Mouse (Mus musculus) lung, postnatal 0 days (tissue): Measurements from ENCODE around the gene Mkrn1. TPM values are rescaled to one million over a fixed set of nuclear protein-coding genes. Genes with fewer than 3 reads are reported as not detected.
"Not testable (repeated sequence)": the region's sequence is repeated elsewhere in the genome, so short reads cannot be mapped to it uniquely, and the experiment has no call there.

Experiments used
- ATAC-seq: fragments of 200-750 bp; cut with Nextera tagmentation; 2 replicates; pipeline ENCODE4 v1.8.0; 2017; ENCODE audit warnings: moderate library complexity
- DNase-seq: peaks from one replicate; pipeline ENCODE4 v3.0.0-alpha.2; 2016; ENCODE audit warnings: low spot score
- H3K27ac ChIP-seq: fragments of 300-500 bp; sonication (generic); 2 replicates; pipeline ENCODE4 v1.5.1; 2014; ENCODE audit warnings: antibody characterized with exemption, mild to moderate bottlenecking, low read length, mixed read lengths
- H3K27me3 ChIP-seq: fragments of 300-500 bp; sonication (generic); replicated peaks from 2 replicates; pipeline ENCODE4 v1.6.1; 2014; ENCODE audit warnings: low read length, mixed read lengths; ENCODE audit not compliant: insufficient read depth
- H3K36me3 ChIP-seq: fragments of 300-500 bp; sonication (generic); 2 replicates; pipeline ENCODE4 v1.6.1; 2014; ENCODE audit warnings: low read length, mixed read lengths; ENCODE audit not compliant: insufficient read depth
- H3K4me1 ChIP-seq: fragments of 300-500 bp; sonication (generic); 2 replicates; pipeline ENCODE4 v1.6.1; 2014; ENCODE audit warnings: antibody characterized with exemption, low read depth, low read length, mixed read lengths; ENCODE audit not compliant: insufficient read depth
- H3K4me2 ChIP-seq: fragments of 300-500 bp; sonication (generic); replicated peaks from 2 replicates; pipeline ENCODE4 v1.6.1; 2014; ENCODE audit warnings: low read depth, mild to moderate bottlenecking, low read length, moderate library complexity, mixed read lengths
- H3K4me3 ChIP-seq: fragments of 300-500 bp; sonication (generic); 2 replicates; pipeline ENCODE4 v1.5.1; 2014; ENCODE audit warnings: low read depth, low read length
- H3K9ac ChIP-seq: fragments of 300-500 bp; sonication (generic); replicated peaks from 2 replicates; pipeline ENCODE4 v1.6.1; 2014; ENCODE audit warnings: low read depth, mild to moderate bottlenecking
- H3K9me3 ChIP-seq: fragments of 300-500 bp; sonication (generic); 2 replicates; pipeline ENCODE4 v1.6.1; 2016; ENCODE audit warnings: low read length, mixed read lengths
- CTCF ChIP-seq: IDR thresholded peaks from 2 replicates; pipeline ENCODE4 v1.5.1; 2016; ENCODE audit warnings: antibody characterized with exemption, mild to moderate bottlenecking
- EP300 ChIP-seq: IDR thresholded peaks from 2 replicates; pipeline ENCODE4 v1.6.1; 2016; ENCODE audit warnings: antibody characterized with exemption, mild to moderate bottlenecking, control low read depth
- WGBS: fragments of 180-500 bp; shearing (Covaris S2); extraction: QIAGEN DNeasy Blood & Tissue Kit; methylation state at CpG from one replicate; pipeline ENCODE4 v1.1.7; 2014; 5-methylcytosine and 5-hydroxymethylcytosine counted together
- polyA plus RNA-seq: library from polyadenylated mRNA; unstranded; fragments of >200 nt; fragmentation: Nextera tagmentation; extraction: Ambion mirVana; gene quantifications from 2 replicates; pipeline ENCODE4 v1.2.1, GENCODE M21; 2015

The Mkrn1 gene
- polyA plus RNA-seq, 1 experiment from 2014 or later: 125 TPM

- ATAC-seq (no peak), DNase-seq (no peak)
- 78% methylated on average over 4 of the region's 4 CpGs for WGBS
- Histone ChIP-seq H3K27me3 (no peaks in the 10 kb centered on the region), H3K9ac (no peak overlapping the region), H3K9me3 (no peaks in the 10 kb centered on the region), H3K4me3 (no peak overlapping the region), H3K4me2 (no peak overlapping the region), H3K36me3 (peaks cover 10% of the 10 kb centered on the region; the same call in 1 of the 2 replicates), H3K4me1 (no peaks in the 10 kb centered on the region), H3K27ac (no peak overlapping the region)
- TF ChIP-seq EP300: no peak
- TF ChIP-seq CTCF: no peak
Measured at GRCm38 (mm10) chr6:39395471-39395870, 24.8 kb downstream of the Mkrn1 start.

GRCm38 (mm10) chr6:39389988-39390387 lies 30.3 kb downstream of the Mkrn1 start:
- no peak overlapping the region for H3K4me2 ChIP-seq
- 84% methylated on average over 2 of the region's 2 CpGs for WGBS

GRCm38 (mm10) chr6:39381125-39381880 lies 39.0 kb downstream of the Mkrn1 start, which contains the start of gene Rab19:
Gene Rab19, plus strand, starts transcription at chr6:39381175.
- peaks cover 7% of the 10 kb centered on the region; the same call in 1 of the 2 replicates for H3K4me1 ChIP-seq
- H3K27ac ChIP-seq: peak within 1 kb of the TSS; percentile 83
- ATAC-seq: peak; percentile 59
- no peaks in the 10 kb centered on the region for H3K9me3 ChIP-seq
- no peaks in the 10 kb centered on the region for H3K36me3 ChIP-seq
- DNase-seq: peak; percentile 86
- peak within 1 kb of the TSS; percentile 86 for H3K4me2 ChIP-seq
- 4% methylated on average over 20 of the region's 20 CpGs for WGBS
- TF ChIP-seq CTCF (no peak), EP300 (no peak)
- peak within 1 kb of the TSS; percentile 50 for H3K9ac ChIP-seq
- H3K4me3 ChIP-seq: peak within 1 kb of the TSS; percentile 57
- no peaks in the 10 kb centered on the region for H3K27me3 ChIP-seq

More at GRCm38 (mm10) chr6:39389988-39390387, 30.3 kb downstream of the Mkrn1 start:
- no peaks in the 10 kb centered on the region for H3K36me3 ChIP-seq
- H3K27ac ChIP-seq: no peak overlapping the region
- TF ChIP-seq CTCF (no peak), EP300 (no peak)
- ATAC-seq: no peak
- H3K9me3 ChIP-seq: no peaks in the 10 kb centered on the region
- H3K27me3 ChIP-seq: no peaks in the 10 kb centered on the region
- no peaks in the 10 kb centered on the region for H3K4me1 ChIP-seq
- H3K9ac ChIP-seq: no peak overlapping the region
- DNase-seq: no peak
- H3K4me3 ChIP-seq: no peak overlapping the region

- Histone ChIP-seq H3K4me1 (peaks cover 7% of the 10 kb centered on the region; the same call in 1 of the 2 replicates), H3K36me3 (no peaks in the 10 kb centered on the region), H3K27ac (no peak overlapping the region), H3K9ac (no peak overlapping the region), H3K4me2 (no peak overlapping the region), H3K27me3 (no peaks in the 10 kb centered on the region), H3K4me3 (no peak overlapping the region), H3K9me3 (no peaks in the 10 kb centered on the region)
- DNase-seq (no peak), ATAC-seq (no peak)
- 88% methylated on average over 3 of the region's 3 CpGs for WGBS
- TF ChIP-seq EP300: no peak
- TF ChIP-seq CTCF: no peak
Measured at GRCm38 (mm10) chr6:39380276-39380675, 40.0 kb downstream of the Mkrn1 start.

GRCm38 (mm10) chr6:39379749-39380148 lies 40.5 kb downstream of the Mkrn1 start:
- WGBS: 70% methylated on average over 8 of the region's 8 CpGs
- TF ChIP-seq CTCF (no peak), EP300 (no peak)
- no peak overlapping the region for H3K4me3 ChIP-seq
- DNase-seq: peak; percentile 20
- ATAC-seq: no peak
- no peak overlapping the region for H3K9ac ChIP-seq
- H3K4me1 ChIP-seq: peaks cover 7% of the 10 kb centered on the region; the same call in 1 of the 2 replicates
- H3K4me2 ChIP-seq: no peak overlapping the region
- no peaks in the 10 kb centered on the region for H3K36me3 ChIP-seq
- no peak overlapping the region for H3K27ac ChIP-seq
- H3K27me3 ChIP-seq: no peaks in the 10 kb centered on the region
- no peaks in the 10 kb centered on the region for H3K9me3 ChIP-seq

GRCm38 (mm10) chr6:39379224-39379623 lies 41.0 kb downstream of the Mkrn1 start:
- peak; percentile 62 for DNase-seq
- ATAC-seq: no peak
- Histone ChIP-seq H3K27ac (no peak overlapping the region), H3K4me1 (peaks cover 7% of the 10 kb centered on the region; the same call in 1 of the 2 replicates), H3K36me3 (no peaks in the 10 kb centered on the region), H3K9me3 (no peaks in the 10 kb centered on the region), H3K9ac (no peak overlapping the region), H3K27me3 (no peaks in the 10 kb centered on the region), H3K4me3 (no peak overlapping the region), H3K4me2 (no peak overlapping the region)
- TF ChIP-seq EP300: no peak
- 43% methylated on average over 4 of the region's 4 CpGs for WGBS

- ATAC-seq, H3K9me3 ChIP-seq, H3K27me3 ChIP-seq, H3K4me3 ChIP-seq, H3K9ac ChIP-seq, H3K36me3 ChIP-seq, H3K4me1 ChIP-seq, DNase-seq, H3K27ac ChIP-seq, H3K4me2 ChIP-seq: not testable (repeated sequence)
- WGBS: 76% methylated on average over 13 of the region's 13 CpGs
Measured at GRCm38 (mm10) chr6:39378161-39378835, 42.0 kb downstream of the Mkrn1 start.
